Mouse (Mus musculus): ENCODE results near the gene March4. TPM values are rescaled to one million over a fixed set of nuclear protein-coding genes. Genes with fewer than 3 reads are reported as not detected.

Gene March4
- polyA plus RNA-seq, 1 experiment: 0.01 TPM

DNA sequence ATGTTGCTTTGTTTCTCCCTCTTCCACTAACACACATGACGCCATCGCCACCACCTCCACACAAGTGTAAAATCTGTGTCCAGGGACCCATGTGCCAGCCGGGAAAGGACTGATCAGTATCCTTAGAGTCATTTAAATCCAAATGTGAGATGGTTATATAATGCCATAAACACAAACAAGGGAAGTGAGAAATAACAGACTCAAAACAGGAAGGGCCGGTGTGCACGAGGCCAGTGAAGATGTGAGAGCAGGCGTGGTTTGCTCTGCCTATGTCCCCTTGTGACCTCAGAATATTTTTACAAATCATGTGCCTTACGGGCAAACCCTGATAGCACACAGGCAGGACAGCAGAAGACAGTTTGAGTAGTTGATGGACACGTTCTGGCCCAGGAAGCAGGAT is 123.5 kb downstream of the March4 start:
- no peaks in the 10 kb centered on the region for H3K36me3 ChIP-seq (ENCODE audit: control insufficient read depth, insufficient read depth)
- H3K4me2 ChIP-seq (ENCODE audit: low read depth): no peak overlapping the region
- no peak overlapping the region for H3K4me3 ChIP-seq
- no peaks in the 10 kb centered on the region for H3K79me2 ChIP-seq (ENCODE audit: control insufficient read depth, insufficient read depth)
- no peaks in the 10 kb centered on the region for H3K27me3 ChIP-seq (ENCODE audit: control insufficient read depth, insufficient read depth, insufficient read length)
- no peak overlapping the region for H3ac ChIP-seq (ENCODE audit: control insufficient read depth, insufficient read length)
- no peak for TF ChIP-seq REST (IDR thresholded peaks at IDR 0.05; ENCODE audit: insufficient read depth, insufficient read length)
- no peak for TF ChIP-seq MYOG (IDR thresholded peaks at IDR 0.05; ENCODE audit: control insufficient read depth in 1 of 3, insufficient read depth in 1 of 3, insufficient read length in 2 of 3, low read depth in 2 of 3)
- TF ChIP-seq TCF12 (IDR thresholded peaks at IDR 0.05; ENCODE audit: insufficient read depth, poor library complexity, severe bottlenecking): no peak
- no peak for TF ChIP-seq MYOD1 (IDR thresholded peaks at IDR 0.05; ENCODE audit: control insufficient read depth in 1 of 3, insufficient read length in 2 of 3, low read depth in 2 of 3)
- TF ChIP-seq E2F4 (IDR thresholded peaks at IDR 0.05; ENCODE audit: insufficient read depth): no peak
- no peak for TF ChIP-seq TCF3 (IDR thresholded peaks at IDR 0.05; ENCODE audit: insufficient read length, low read depth)
- TF ChIP-seq POLR2AphosphoS2 (IDR thresholded peaks at IDR 0.05; ENCODE audit: insufficient read length, low read depth): no peak
- no peak for TF ChIP-seq USF1 (IDR thresholded peaks at IDR 0.05; ENCODE audit: low read depth)
- TF ChIP-seq SRF (IDR thresholded peaks at IDR 0.05; ENCODE audit: control insufficient read depth, insufficient read length, low read depth): no peak

DNA sequence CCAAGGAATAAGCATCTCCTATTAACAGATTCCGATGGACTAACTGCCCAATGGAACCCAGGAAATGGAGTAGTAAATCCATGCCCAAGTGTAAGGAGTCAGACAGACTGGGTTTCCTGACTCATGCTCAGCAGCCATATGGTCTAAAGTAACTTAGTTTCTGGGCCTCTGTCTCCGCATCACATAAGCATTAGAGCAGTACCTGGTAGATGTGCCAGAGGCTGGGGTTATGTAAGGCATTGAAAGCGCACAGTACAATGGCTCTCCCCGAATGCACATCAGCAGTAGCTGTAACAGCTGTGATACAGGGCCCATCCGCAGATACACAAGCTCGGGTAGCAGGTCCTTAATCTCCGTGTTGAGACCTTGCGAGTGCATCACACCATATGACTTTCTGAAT is 125.6 kb downstream of the March4 start:
- H3K4me2 ChIP-seq (ENCODE audit: low read depth): no peak overlapping the region

DNA sequence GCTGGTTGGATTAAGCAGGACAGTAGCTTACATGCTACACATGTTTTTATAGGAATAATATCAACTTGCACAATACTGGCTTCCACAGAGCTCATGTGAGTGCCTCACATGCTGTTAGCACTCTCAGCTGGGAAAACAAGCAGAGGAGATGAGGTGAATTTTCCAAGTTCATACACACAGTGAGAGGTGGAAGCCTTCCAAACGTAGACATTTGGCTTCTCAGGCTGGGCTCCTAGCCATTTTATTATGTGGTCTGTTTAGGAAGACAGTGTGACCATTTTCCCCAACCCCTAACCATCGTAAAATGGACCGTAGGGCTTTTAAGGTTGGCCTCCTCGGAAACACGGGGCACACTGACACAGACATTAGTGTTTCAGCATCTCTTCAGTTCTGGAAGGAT is 126.8 kb downstream of the March4 start:
- no peaks in the 10 kb centered on the region for H3K36me3 ChIP-seq (ENCODE audit: control insufficient read depth, insufficient read depth)
- H3K4me3 ChIP-seq: no peak overlapping the region
- TF ChIP-seq TCF12 (IDR thresholded peaks at IDR 0.05; ENCODE audit: insufficient read depth, poor library complexity, severe bottlenecking): no peak
- no peak for TF ChIP-seq POLR2A (IDR thresholded peaks at IDR 0.05; ENCODE audit: insufficient read length, low read depth)
- no peak for TF ChIP-seq MYOD1 (IDR thresholded peaks at IDR 0.05; ENCODE audit: control insufficient read depth in 1 of 3, insufficient read length in 2 of 3, low read depth in 2 of 3)
- TF ChIP-seq TCF3 (IDR thresholded peaks at IDR 0.05; ENCODE audit: insufficient read length, low read depth): no peak
- H3K4me2 ChIP-seq (ENCODE audit: low read depth): no peak overlapping the region
- no peaks in the 10 kb centered on the region for H3K79me2 ChIP-seq (ENCODE audit: control insufficient read depth, insufficient read depth)
- no peak overlapping the region for H3ac ChIP-seq (ENCODE audit: control insufficient read depth, insufficient read length)
- H3K27me3 ChIP-seq (ENCODE audit: control insufficient read depth, insufficient read depth, insufficient read length): no peaks in the 10 kb centered on the region

More for the DNA sequence above, 125.6 kb downstream of the March4 start:
- Histone ChIP-seq H3K27me3 (ENCODE audit: control insufficient read depth, insufficient read depth, insufficient read length) (no peaks in the 10 kb centered on the region), H3K36me3 (ENCODE audit: control insufficient read depth, insufficient read depth) (no peaks in the 10 kb centered on the region), H3K4me3 (no peak overlapping the region), H3ac (ENCODE audit: control insufficient read depth, insufficient read length) (no peak overlapping the region), H3K79me2 (ENCODE audit: control insufficient read depth, insufficient read depth) (no peaks in the 10 kb centered on the region)
- no peak for TF ChIP-seq TCF3 (IDR thresholded peaks at IDR 0.05; ENCODE audit: insufficient read length, low read depth)
- no peak for TF ChIP-seq USF1 (IDR thresholded peaks at IDR 0.05; ENCODE audit: low read depth)
- TF ChIP-seq REST (IDR thresholded peaks at IDR 0.05; ENCODE audit: insufficient read depth, insufficient read length): no peak
- no peak for TF ChIP-seq TCF12 (IDR thresholded peaks at IDR 0.05; ENCODE audit: insufficient read depth, poor library complexity, severe bottlenecking)
- no peak for TF ChIP-seq POLR2A (IDR thresholded peaks at IDR 0.05; ENCODE audit: insufficient read length, low read depth)
- no peak for TF ChIP-seq MYOD1 (IDR thresholded peaks at IDR 0.05; ENCODE audit: control insufficient read depth in 1 of 3, insufficient read length in 2 of 3, low read depth in 2 of 3)
- no peak for TF ChIP-seq E2F4 (IDR thresholded peaks at IDR 0.05; ENCODE audit: insufficient read depth)
- TF ChIP-seq MYOG (IDR thresholded peaks at IDR 0.05; ENCODE audit: control insufficient read depth in 1 of 3, insufficient read depth in 1 of 3, insufficient read length in 2 of 3, low read depth in 2 of 3): no peak
- TF ChIP-seq MAX (IDR thresholded peaks at IDR 0.05; ENCODE audit: low read depth): no peak
- no peak for TF ChIP-seq SRF (IDR thresholded peaks at IDR 0.05; ENCODE audit: control insufficient read depth, insufficient read length, low read depth)
- TF ChIP-seq CEBPB (IDR thresholded peaks at IDR 0.05; ENCODE audit: insufficient read depth, poor library complexity, severe bottlenecking): no peak
- TF ChIP-seq POLR2AphosphoS2 (IDR thresholded peaks at IDR 0.05; ENCODE audit: insufficient read length, low read depth): no peak

DNA sequence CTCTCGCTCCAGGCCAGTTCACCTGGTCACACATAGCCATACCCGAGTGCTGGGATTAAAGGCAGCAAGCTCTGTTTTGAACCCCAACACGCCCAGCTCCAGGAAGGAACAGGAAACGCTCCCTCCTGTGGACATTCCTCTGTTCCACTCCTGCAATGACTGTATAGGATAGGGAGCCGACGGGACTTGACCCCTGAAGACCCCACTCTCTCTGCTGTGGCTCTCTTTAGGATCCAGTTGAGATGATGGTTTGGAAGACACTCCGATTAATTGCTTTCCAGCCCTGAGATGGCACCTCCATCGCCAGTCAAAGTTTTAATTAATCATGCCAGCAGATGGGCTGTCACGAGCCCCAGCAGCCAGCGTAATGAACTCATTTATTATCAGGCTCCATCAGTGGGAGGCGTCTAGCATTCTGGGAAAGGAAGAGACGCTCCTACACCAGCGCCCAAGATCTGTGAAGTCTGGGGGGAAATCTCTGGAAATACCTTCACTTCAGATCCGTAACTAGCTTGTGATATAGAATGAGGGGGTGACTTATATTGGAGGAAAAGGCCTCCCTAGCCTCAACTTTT is 130.1 kb downstream of the March4 start:
- Histone ChIP-seq H3K27me3 (ENCODE audit: control insufficient read depth, insufficient read depth, insufficient read length) (no peaks in the 10 kb centered on the region), H3K4me2 (ENCODE audit: low read depth) (no peak overlapping the region), H3K4me3 (no peak overlapping the region), H3ac (ENCODE audit: control insufficient read depth, insufficient read length) (no peak overlapping the region), H3K36me3 (ENCODE audit: control insufficient read depth, insufficient read depth) (no peaks in the 10 kb centered on the region), H3K79me2 (ENCODE audit: control insufficient read depth, insufficient read depth) (no peaks in the 10 kb centered on the region)
- TF ChIP-seq TCF12 (IDR thresholded peaks at IDR 0.05; ENCODE audit: insufficient read depth, poor library complexity, severe bottlenecking) (no peak), TCF3 (IDR thresholded peaks at IDR 0.05; ENCODE audit: insufficient read length, low read depth) (no peak), POLR2A (IDR thresholded peaks at IDR 0.05; ENCODE audit: insufficient read length, low read depth) (no peak), USF1 (IDR thresholded peaks at IDR 0.05; ENCODE audit: low read depth) (no peak), CEBPB (IDR thresholded peaks at IDR 0.05; ENCODE audit: insufficient read depth, poor library complexity, severe bottlenecking) (no peak), REST (IDR thresholded peaks at IDR 0.05; ENCODE audit: insufficient read depth, insufficient read length) (no peak), E2F4 (IDR thresholded peaks at IDR 0.05; ENCODE audit: insufficient read depth) (no peak), MYOG (IDR thresholded peaks at IDR 0.05; ENCODE audit: control insufficient read depth in 1 of 3, insufficient read depth in 1 of 3, insufficient read length in 2 of 3, low read depth in 2 of 3) (no peak), POLR2AphosphoS2 (IDR thresholded peaks at IDR 0.05; ENCODE audit: insufficient read length, low read depth) (no peak), MAX (IDR thresholded peaks at IDR 0.05; ENCODE audit: low read depth) (no peak), SRF (IDR thresholded peaks at IDR 0.05; ENCODE audit: control insufficient read depth, insufficient read length, low read depth) (no peak), MYOD1 (IDR thresholded peaks at IDR 0.05; ENCODE audit: control insufficient read depth in 1 of 3, insufficient read length in 2 of 3, low read depth in 2 of 3) (no peak)

All from myocyte (in vitro differentiated cells).